Comparison of ENCODE assay signal across 9 mouse cellular contexts in the genomic region with DNA sequence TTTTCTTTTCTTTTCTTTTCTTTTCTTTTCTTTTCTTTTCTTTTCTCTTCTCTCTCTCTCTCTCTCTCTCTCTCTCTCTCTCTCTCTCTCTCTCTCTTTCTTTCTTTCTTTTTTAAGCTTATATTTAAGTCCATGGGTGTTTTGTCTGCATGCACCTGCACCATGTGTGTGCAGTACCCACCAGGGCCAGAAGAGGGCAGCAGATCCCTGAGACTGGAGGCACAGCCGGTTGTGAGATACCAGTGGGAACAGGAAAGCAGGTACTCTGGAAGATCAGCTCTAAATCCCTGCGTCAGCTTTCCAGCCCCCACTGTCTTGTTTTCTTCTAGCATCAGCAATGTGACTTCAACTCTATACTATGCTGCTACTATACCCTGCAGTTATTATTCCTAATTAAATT. TPM values are rescaled to one million over a fixed set of nuclear protein-coding genes. Genes with fewer than 3 reads are reported as not detected.
DNase-seq lines count a peak whose midpoint lies in the region; ATAC-seq and TF ChIP-seq lines count a peak whose summit lies in the region.
"Had no signal": no experiment of that assay in that cellular context is flagged by ENCODE, and none has a peak within 500 bp of the region (broad histone marks: within the 10 kb centered on the region; RNA-seq: fewer than 3 reads in every experiment).

No protein-coding gene starts in this region.

- no peak for TF ChIP-seq EP300 in liver, postnatal 0 days (IDR thresholded peaks at IDR 0.05; ENCODE audit: low read depth)

- no peak for ATAC-seq in hindbrain, embryonic 14.5 days (ENCODE audit: low FRiP score)
- no peak for ATAC-seq in hindbrain, embryonic 13.5 days (ENCODE audit: low FRiP score)
- ATAC-seq in liver, postnatal 0 days = no peak

- 39% methylated on average over 2 of the region's 2 CpGs for WGBS in hindbrain, embryonic 14.5 days
- WGBS in hindbrain, embryonic 13.5 days = 39% methylated on average over 2 of the region's 2 CpGs
- WGBS in liver, postnatal 0 days (ENCODE audit: insufficient replicate concordance) = 28% methylated on average over 2 of the region's 2 CpGs

- H3K4me2 ChIP-seq in hindbrain, embryonic 14.5 days (replicated peaks) = no peak overlapping the region
- no peak overlapping the region for H3K4me2 ChIP-seq in hindbrain, embryonic 13.5 days
- H3K4me2 ChIP-seq in liver, postnatal 0 days (ENCODE audit: low read depth, low read length) = no peak overlapping the region

- H3K9ac ChIP-seq in hindbrain, embryonic 14.5 days = no peak overlapping the region
- no peak overlapping the region for H3K9ac ChIP-seq in hindbrain, embryonic 13.5 days
- H3K9ac ChIP-seq in liver, postnatal 0 days (replicated peaks) = no peak overlapping the region

- H3K4me3 ChIP-seq in hindbrain, embryonic 14.5 days (replicated peaks; ENCODE audit: low read length) = no peak overlapping the region
- no peak overlapping the region for H3K4me3 ChIP-seq in hindbrain, embryonic 13.5 days
- H3K4me3 ChIP-seq in liver, postnatal 0 days (ENCODE audit: low read depth, low read length) = no peak overlapping the region
- H3K4me3 ChIP-seq: myocyte had no signal

- TF ChIP-seq CTCF in liver, postnatal 0 days (IDR thresholded peaks at IDR 0.05; ENCODE audit: low read depth) = peak; percentile 93

- peak; percentile 69 for DNase-seq in hindbrain, embryonic 14.5 days (ENCODE audit: low spot score)
- DNase-seq in A20 (ENCODE audit: low read depth, low spot score) = peak; percentile 75
- DNase-seq in ES-CJ7 (ENCODE audit: low read depth, low spot score) = peak; percentile 72
- peak; percentile 71 for DNase-seq in embryo, embryonic 11 days
- peak; percentile 89 for DNase-seq in liver, postnatal 0 days
- DNase-seq in spleen, postnatal 36 days (ENCODE audit: low spot score in 2 of 2) = peak; percentile 38 to 44
- DNase-seq in gastrocnemius, postnatal 14 days = no peak

- no peaks in the 10 kb centered on the region for H3K9me3 ChIP-seq in hindbrain, embryonic 14.5 days (ENCODE audit: control insufficient read depth, low read length)
- peaks cover 6% of the 10 kb centered on the region for H3K9me3 ChIP-seq in hindbrain, embryonic 13.5 days
- H3K9me3 ChIP-seq in liver, postnatal 0 days (ENCODE audit: low read length) = no peaks in the 10 kb centered on the region

- H3K36me3 ChIP-seq in hindbrain, embryonic 14.5 days (replicated peaks; ENCODE audit: control insufficient read depth, insufficient read depth) = no peaks in the 10 kb centered on the region
- H3K36me3 ChIP-seq in hindbrain, embryonic 13.5 days = peaks cover 9% of the 10 kb centered on the region
- H3K36me3 ChIP-seq in liver, postnatal 0 days (replicated peaks; ENCODE audit: insufficient read depth, low read length) = no peaks in the 10 kb centered on the region

- H3K4me1 ChIP-seq in hindbrain, embryonic 14.5 days (replicated peaks; ENCODE audit: control insufficient read depth, insufficient read depth, low read length) = 0 out of 2 replicates have a peak, but pooled peaks cover 6% of the 10 kb centered on the region
- H3K4me1 ChIP-seq in hindbrain, embryonic 13.5 days (replicated peaks) = peaks cover 8% of the 10 kb centered on the region
- H3K4me1 ChIP-seq in liver, postnatal 0 days (ENCODE audit: insufficient read depth) = no peaks in the 10 kb centered on the region

- no peaks in the 10 kb centered on the region for H3K27me3 ChIP-seq in hindbrain, embryonic 14.5 days (ENCODE audit: control insufficient read depth, insufficient read depth, low read length)
- H3K27me3 ChIP-seq in hindbrain, embryonic 13.5 days = no peaks in the 10 kb centered on the region
- H3K27me3 ChIP-seq in liver, postnatal 0 days (ENCODE audit: insufficient read depth, low read length) = no peaks in the 10 kb centered on the region

- H3K27ac ChIP-seq in hindbrain, embryonic 14.5 days = no peak overlapping the region
- H3K27ac ChIP-seq in hindbrain, embryonic 13.5 days = no peak overlapping the region
- H3K27ac ChIP-seq in liver, postnatal 0 days (ENCODE audit: low read depth) = no peak overlapping the region

- intact Hi-C loops in gastrocnemius, postnatal 14 days (cut with DNase I; ENCODE audit: low total_unique reads) = loop anchor here (5.0 kb wide), 1 partner anchor 214 kb away; no protein-coding TSS in a partner anchor

RNA-seq across cellular contexts. Expression of gene Trmu, which starts 34.5 kb away (rescaled TPM):
- 30.7 and 30.9 TPM in 2 replicates for polyA plus RNA-seq in hindbrain, embryonic 14.5 days (2014; fragmentation: Nextera tagmentation; extraction: Ambion mirVana)
- 40.8 and 47.9 TPM in 2 replicates for polyA plus RNA-seq in hindbrain, embryonic 13.5 days (2015; fragmentation: Nextera tagmentation; extraction: Ambion mirVana)
- polyA plus RNA-seq in liver, postnatal 0 days (2015; fragmentation: Nextera tagmentation; extraction: Ambion mirVana) = 13.9 and 15.3 TPM in 2 replicates
- 10 to 100 TPM; 13.7 to 21.3 TPM for total RNA-seq in gastrocnemius, postnatal 14 days (2021)

RNA-seq across cellular contexts. Expression of gene Gtse1, which starts 54.1 kb away (rescaled TPM):
- 4.8 and 5.7 TPM in 2 replicates for polyA plus RNA-seq in hindbrain, embryonic 14.5 days (2014; fragmentation: Nextera tagmentation; extraction: Ambion mirVana)
- polyA plus RNA-seq in hindbrain, embryonic 13.5 days (2015; fragmentation: Nextera tagmentation; extraction: Ambion mirVana) = 8.9 and 9.1 TPM in 2 replicates
- 8.2 and 8.9 TPM in 2 replicates for polyA plus RNA-seq in liver, postnatal 0 days (2015; fragmentation: Nextera tagmentation; extraction: Ambion mirVana)
- total RNA-seq in gastrocnemius, postnatal 14 days (2021) = 1 to 10 TPM; 1.0 to 1.4 TPM
